Mouse (Mus musculus) cerebellum, adult 9-10 months (tissue): ENCODE data around the gene Gm5148.

Experiments used
- DNase-seq: peaks from one replicate; pipeline ENCODE4 v3.0.0; 2022

Gene Gm5148

DNA sequence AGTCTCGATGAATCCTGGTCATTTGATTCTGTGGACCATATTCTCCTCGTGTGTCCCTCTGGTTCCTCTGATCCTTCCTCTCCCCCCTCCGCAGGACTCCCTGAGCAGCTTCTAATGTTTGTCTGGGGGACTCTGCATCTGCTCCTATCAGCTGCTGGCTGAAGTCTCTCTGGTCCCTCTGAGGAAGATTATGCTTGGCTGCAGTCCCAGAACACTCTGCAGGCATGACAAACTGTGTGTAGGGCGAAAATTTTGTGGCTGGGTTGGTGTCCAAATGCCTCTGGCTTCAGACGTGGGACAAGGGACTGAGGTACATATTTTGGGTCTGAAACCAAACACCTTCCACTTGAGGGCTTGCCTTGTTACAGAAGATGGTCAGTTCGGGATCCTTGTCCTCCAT is 13.1 kb upstream of the Gm5148 start:
- no peak for DNase-seq

DNA sequence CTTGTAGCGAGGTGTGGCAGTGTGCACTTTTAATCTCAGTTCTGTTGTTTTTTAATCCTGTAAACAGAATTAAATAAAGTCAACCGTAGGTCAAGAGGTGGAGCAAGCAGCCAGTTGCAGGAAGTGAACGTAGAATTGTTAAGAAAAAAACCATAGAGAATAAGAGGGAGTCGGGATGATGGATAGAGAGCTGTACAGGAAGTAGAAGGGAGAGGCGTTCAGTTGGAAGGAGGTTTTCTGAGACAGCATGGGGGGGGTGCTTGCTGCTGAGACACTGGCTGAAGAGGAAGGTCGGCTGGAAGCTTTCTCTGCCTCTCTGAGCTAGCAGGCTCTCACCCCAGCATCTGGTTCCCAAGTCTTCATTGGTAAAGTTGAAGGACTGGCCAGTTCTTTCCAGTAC is 10.9 kb upstream of the Gm5148 start:
- no peak for DNase-seq

DNA sequence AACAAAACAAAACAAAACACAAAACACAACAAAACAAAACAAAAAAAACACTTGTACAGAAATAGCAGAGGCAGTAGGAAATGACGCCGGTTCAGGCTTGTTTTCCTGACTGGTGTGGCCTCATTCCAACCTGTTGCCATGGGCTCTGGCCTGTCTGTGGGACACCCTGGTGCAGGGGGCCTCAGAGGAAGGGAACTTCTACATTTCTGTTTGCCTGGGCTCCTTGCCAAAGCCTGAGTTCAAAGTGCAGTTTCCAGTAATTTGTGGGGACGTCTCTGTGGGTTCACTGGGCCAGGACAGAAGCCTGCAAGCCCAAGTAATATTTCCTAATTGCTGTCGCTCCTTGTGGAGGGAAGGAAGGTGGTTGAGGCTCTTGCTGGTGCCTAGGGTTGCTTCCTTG is 4.9 kb upstream of the Gm5148 start:
- no peak for DNase-seq

DNA sequence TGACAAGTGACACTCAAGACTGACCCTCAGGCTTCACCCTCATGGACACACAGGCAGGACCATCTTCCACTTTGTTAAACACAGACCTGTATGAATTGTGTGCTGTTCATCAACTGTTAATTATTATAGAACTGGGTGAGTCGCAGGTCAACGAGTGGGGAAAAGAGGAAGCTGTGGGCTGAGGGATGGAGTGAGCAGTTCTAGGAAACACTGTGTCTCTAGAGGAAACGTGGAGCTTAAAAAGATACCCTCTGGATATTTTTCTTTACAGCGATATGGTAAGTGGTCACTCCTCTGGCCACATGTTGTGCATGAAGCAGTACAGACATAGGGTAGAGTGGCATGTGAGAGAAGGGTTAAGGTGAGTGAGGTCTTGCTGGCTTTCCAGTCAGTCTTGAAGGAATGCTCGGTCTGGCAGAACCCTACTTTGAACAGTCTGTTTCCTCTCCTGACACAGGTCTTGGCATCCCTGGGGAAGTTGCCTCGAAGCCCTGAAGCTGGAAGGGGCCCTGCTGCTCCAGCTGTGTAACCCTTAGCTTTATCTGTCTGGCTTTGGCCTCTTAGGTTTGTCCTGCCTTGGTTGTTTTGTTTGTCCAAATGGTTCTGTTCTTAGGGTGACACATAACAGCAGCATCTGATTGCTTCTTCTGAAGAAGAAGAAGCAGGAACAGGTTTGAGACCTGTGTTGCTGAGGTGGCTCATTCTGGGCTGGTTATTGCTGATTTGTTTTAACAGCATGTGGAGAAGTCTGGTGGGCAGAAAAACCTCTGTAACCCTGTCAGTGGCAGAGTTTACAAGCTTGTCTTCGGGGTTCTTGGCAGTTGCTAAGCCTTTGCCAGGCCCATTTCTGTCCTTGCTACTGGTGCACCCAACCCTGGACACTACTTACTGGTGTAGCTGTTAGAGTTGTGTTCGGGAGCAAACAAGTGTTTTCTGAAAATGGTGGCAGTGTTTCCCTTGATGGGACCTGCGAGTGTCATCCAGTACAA is 4.1 kb upstream of the Gm5148 start:
- DNase-seq: no peak

- DNase-seq: no peak
These were observed 3.1 kb upstream of the Gm5148 start for GRCm38 (mm10) chr3:37727392-37727791.

- peak; percentile 27 for DNase-seq
These were observed 2.3 kb upstream of the Gm5148 start for GRCm38 (mm10) chr3:37726501-37727140.

- DNase-seq: peak; percentile 39
These were observed 851 bp upstream of the Gm5148 start for GRCm38 (mm10) chr3:37724946-37725735.

DNA sequence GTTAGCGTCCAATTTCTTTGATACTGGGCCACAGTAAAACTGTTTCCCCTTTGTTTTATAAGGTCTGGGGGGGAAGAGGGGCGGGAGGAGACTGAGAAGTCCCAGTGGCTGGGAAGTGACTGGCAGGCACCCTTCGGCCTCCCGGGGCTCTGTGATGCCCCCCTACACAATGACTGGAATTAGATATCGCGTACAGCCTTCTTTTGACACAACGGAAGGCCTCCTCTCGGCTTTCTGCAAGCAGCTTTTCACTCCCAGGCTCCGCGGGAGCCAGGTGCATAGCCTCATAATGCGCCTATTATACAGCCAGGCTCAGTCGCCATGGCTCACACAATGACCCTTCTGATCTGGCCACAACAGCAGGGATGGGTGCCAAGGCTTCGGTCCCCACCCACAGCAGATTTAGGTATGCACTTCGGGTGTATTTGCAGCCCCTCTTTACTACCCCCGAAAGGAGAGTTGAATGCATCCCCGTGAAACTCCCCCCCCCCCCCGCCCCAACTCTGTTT is 574 bp downstream of the Gm5148 start:
- peak; percentile 76 for DNase-seq

DNA sequence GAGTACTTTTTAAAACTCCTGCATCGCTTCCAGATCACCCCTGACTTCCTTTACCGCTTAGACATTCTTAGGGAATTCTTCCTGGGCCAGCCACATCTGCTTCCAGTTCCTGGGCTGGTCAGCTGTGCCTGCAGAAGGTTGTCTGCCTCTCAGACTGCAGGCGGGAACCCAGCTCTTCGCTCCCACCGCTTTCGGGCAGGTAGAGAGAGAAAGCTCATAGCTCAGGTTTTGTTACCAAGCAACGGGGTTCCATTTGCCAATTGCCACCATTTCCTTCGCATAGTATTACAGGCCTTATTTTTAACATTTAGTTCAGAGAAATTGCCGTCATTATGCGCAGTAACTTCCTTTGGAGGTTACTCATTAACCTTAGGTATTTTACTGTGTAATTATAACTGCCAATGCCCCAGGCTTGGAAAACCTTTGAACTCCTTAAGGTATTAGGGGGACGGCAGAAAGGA is 1.2 kb downstream of the Gm5148 start:
- DNase-seq: peak; percentile 33

- DNase-seq: no peak
These were observed 1.7 kb downstream of the Gm5148 start for GRCm38 (mm10) chr3:37722487-37723060.

DNA sequence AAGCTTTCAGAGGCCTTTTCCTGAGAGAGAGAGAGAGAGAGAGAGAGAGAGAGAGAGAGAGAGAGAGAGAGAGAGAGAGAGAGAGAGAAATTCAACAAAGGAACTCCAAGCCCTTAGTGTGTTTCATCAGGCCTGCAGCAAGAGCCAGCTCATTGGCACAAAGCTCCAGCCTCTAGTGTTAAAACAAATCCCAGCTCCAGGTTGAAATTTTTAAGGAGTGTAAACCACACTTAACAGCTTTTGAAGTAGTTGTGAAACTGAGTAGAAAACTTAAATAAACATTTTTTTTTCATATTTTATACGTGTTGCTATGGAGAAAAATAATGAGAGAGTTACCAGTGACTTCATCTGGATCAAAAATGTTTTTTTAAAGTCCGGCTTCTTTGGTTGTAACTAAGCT is 7.3 kb downstream of the Gm5148 start:
- no peak for DNase-seq

- DNase-seq: no peak
These were observed 8.6 kb downstream of the Gm5148 start for GRCm38 (mm10) chr3:37715734-37716133.

GRCm38 (mm10) chr3:37712501-37712900 is 11.8 kb downstream of the Gm5148 start:
- DNase-seq: peak; percentile 62

- no peak for DNase-seq
These were observed 12.7 kb downstream of the Gm5148 start for GRCm38 (mm10) chr3:37711639-37712038.

DNA sequence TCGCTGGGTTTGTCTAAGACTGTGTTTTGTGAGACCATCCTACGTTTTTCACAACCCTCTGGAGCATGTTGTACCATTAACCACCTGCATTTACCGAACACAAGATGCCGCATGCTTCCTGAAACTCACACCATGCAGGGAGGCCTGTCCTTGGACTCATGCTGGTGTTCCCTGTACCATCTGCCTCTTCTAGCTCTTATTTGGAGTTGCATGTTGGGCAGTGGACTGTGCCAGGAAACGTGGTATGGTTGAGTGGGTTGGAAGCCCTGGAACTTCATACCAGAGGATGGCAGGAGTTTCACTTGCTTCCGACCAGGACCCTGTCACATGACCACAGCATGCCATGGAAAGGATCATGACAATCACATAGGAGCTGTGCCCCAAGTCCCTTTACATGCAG is 16.5 kb downstream of the Gm5148 start:
- DNase-seq: peak; percentile 48

DNA sequence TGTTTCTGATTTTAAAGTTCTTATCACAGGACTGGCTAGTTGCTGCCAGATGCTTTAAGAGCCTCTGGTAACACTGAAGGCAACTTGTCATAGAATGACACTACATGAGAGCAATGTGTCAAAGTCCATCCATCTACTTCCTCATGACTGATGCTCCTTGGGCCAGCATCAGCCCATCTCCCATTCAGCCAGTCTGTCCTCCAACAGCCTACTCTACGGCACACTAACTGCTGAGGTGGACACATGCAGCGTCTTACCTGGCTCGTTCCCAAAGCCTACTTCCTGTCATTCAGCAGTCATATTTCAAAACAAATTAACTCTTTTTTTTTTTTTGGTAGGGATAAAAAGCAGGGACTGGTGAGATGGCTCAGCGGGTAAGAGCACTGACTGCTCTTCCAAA is 17.9 kb downstream of the Gm5148 start:
- DNase-seq: no peak

DNA sequence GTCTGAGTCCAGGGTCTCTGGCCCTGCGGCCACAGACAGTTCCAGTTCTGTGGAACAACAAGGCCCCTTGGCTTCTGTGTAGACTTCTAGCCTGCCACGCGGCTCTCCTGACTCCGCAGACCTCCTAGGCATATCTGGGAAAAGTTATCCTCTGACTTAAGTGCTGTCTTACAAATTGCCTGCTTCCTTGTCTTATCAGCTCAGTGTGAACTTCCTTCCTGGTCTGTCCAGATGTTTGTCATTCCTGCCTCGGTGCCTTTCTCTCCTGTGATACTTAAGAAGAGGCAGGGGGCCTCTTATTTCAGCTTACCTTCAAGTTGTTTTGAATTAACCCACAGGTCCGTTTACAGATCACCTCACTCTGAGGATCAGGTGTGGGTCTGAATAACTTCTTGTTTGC is 18.9 kb downstream of the Gm5148 start:
- no peak for DNase-seq

- DNase-seq: no peak
These were observed 19.5 kb downstream of the Gm5148 start for GRCm38 (mm10) chr3:37704701-37705279.

DNA sequence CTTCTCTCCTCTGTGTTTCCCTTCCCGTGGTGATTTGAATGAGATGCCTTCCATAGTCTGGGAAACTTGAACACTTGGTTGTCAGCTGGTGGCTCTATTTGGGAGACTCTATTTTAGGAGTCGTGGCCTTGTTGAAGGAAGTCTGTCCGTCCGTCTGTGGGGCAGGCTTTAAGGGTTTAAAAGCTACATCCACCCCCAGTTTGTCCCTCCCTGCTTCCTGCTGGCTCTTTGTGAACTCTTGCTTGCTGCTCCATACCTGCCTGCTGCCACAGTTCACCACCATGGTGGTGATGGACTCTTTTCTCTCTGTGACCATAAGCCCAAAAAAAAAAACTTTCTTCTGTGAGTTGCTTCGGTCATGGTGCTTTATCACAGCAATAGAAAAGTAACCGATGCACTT is 21.2 kb downstream of the Gm5148 start:
- no peak for DNase-seq

GRCm38 (mm10) chr3:37693552-37693951 is 30.7 kb downstream of the Gm5148 start:
- no peak for DNase-seq

GRCm38 (mm10) chr3:37692945-37693344 is 31.3 kb downstream of the Gm5148 start:
- DNase-seq: no peak
